Mouse (Mus musculus) heart, postnatal 4 days (tissue): ENCODE measurements around the gene Hist1h3e. TPM values are rescaled to one million over a fixed set of nuclear protein-coding genes. Genes with fewer than 3 reads are reported as not detected.

ENCODE experiments used
- DNase-seq: peaks from one replicate; pipeline ENCODE4 v3.0.0; 2021
- microRNA-seq, 2 experiments: library from miRNA; unstranded; fragments of <30 nt; microRNA quantifications; one replicate each; pipeline ENCODE4 v1.2.0; 2021 to 2022
- total RNA-seq, 2 experiments: library from RNA; stranded (reverse); gene quantifications; 2 replicates each; pipeline ENCODE4 v1.2.3; 2021

The Hist1h3e gene
- total RNA-seq, 2 experiments from 2014 or later: 299 to 323 TPM

DNA sequence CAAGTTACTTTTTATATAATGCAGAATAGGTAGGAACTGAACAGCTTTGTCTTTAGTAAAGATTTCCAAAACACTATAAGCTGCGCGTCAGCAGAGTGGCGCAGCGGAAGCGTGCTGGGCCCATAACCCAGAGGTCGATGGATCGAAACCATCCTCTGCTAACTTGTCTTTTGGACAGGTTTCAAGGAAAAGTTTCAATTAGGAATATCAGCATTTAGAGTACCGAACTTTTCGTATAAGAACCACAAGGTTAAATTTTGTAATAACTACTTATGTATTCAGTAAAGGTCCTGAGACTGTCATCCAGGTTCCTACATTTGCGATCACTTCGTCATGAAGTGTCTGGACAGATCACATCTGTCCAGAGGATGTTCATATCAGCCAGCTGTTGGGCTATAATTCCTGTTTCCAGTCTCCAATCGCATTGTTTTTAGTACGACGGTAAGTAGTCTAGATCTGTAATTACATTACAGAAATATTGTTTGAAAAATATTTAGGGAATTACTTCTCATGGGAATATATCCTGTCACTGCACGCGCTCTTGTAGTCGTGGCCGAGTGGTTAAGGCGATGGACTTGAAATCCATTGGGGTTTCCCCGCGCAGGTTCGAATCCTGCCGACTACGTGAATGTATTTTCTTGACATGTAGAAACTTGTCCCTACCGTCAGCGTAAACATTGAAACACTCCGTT, 44.4 kb downstream of the Hist1h3e start:
- DNase-seq: peak; percentile 93

DNA sequence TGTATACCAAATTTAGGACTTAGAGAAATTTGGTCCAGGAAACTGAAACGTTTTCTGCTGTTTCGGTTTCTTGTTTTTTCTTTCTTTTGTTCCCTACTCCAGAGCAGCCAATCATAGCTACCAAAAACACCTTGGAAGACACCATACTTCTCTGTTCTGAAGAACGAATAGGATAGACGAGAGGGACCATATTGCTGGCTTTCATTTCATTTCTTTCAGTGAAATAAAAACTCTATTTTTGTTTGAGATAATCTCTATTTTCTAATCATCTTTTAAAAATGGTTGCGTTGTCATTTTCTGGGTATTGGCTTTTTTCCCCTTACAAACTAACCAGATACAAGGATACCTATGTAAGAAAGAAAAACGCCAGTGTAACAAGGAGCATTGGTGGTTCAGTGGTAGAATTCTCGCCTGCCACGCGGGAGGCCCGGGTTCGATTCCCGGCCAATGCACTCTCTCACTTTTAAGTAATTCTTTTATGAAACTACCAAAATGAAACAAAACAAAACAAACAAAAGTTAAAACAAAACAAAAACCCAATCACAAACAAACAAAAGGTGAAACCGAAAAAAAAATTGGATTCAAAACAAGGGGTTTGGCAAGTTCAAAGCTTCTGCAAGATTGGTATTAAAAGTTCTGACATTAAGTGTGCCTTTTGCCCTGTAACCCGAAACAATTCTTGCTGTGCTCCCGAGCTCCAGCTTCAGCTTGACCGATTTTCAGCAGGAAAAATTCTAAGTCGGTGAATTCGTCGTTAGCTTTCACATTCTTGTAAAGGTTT, 45.2 kb downstream of the Hist1h3e start:
- DNase-seq: peak; percentile 79

DNA sequence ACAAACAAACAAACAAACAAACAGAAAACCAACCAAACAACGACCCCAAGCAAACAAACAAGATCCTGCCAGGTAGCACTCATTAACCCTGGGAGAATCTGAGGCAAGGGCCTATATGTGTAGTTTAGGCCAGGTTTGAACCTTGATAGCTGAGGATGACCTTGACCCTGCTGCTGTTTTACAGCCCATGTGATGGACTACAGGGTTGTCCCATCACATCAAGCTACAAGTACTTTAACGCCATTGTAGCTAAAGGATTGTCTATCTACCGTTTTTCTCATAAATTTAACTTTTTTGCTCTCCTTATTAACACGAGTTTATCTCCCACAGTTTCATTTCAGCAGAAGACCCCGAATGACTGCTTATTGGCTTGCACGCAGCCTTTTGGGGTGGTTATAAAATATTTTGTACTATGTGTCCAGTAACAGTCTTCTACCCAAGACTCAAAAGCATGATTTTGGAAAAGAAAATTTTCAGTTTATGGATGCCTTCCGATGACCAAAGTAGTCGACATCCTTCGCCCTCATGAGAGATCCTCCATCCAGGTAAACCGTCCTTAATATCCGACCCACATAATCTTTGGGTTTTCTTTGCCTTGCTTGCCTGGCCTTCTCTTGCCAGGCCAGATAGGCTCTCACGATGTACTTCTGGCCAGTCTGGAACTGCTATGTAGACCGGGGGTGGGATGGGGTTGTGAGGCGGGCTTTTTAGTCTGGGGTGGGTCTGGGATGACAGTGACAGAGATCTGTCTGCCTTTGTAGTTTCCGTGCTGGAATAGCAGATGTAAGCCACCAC, 46.1 kb downstream of the Hist1h3e start:
- no peak for DNase-seq

GRCm38 (mm10) chr13:23515281-23515680, 46.9 kb downstream of the Hist1h3e start:
- DNase-seq: no peak

DNA sequence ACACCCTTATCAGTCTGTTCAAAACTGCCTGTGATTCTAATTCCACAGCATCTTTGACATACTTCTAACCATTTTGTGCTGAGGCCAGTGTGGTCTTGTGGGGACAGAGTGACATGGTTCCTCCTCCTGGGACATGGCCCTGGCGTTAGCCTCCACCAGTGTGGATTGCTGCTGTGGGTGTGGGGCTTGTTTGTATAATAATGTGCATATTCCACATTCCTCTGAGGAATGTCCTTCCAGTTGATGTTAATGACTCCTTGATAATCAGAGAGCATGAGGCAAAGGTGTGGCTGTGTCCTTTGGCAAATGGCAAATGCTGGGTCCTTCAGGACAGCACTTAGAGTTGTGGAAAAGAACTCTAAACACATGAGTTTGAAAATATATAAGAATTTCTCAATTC, 48.7 kb downstream of the Hist1h3e start:
- no peak for DNase-seq

Small RNA genes within 50 kb of the gene (microRNA-seq; reads per million reads assigned to microRNA genes)
- 0 reads per million in 2 experiments for gene Gm44297
- gene Gm44359: 0 reads per million in 2 experiments
- gene Gm44394: 0 reads per million in 2 experiments
- gene n-TStga1: 0.20 to 2.8 reads per million in 2 experiments

Other genes with a start within 250 kb of the Hist1h3e start
- 10 to 100 TPM; 17.6 to 23.5 TPM for gene Zfp322a, start 193.2 kb downstream of the Hist1h3e start, total RNA-seq
- gene Abt1, start 138.5 kb downstream of the Hist1h3e start, total RNA-seq: 1 to 10 TPM; 5.0 to 5.6 TPM
- under 1 TPM; 0.11 to 0.24 TPM for gene Btn1a1, start 96.5 kb downstream of the Hist1h3e start, total RNA-seq
- not detected for gene Btn2a2, start 73.5 kb downstream of the Hist1h3e start, total RNA-seq
- 1,000 to 10,000 TPM; 1,227 to 1,327 TPM for gene Hist1h4h, start 31.3 kb downstream of the Hist1h3e start, total RNA-seq
- gene Hist1h2af, start 28.5 kb downstream of the Hist1h3e start, total RNA-seq: 100 to 1,000 TPM; 480 to 499 TPM
- gene Hist1h3g, start 26.9 kb downstream of the Hist1h3e start, total RNA-seq: 100 to 1,000 TPM; 165 to 172 TPM
- 10 to 100 TPM; 23.5 to 23.8 TPM for gene Hist1h2bh, start 19.0 kb downstream of the Hist1h3e start, total RNA-seq
- gene Hist1h3f, start 18.3 kb downstream of the Hist1h3e start, total RNA-seq: 100 to 1,000 TPM; 121 to 128 TPM
- 100 to 1,000 TPM; 802 to 855 TPM for gene Hist1h4f, start 10.7 kb downstream of the Hist1h3e start, total RNA-seq
- gene Hist1h1d, start 9.1 kb downstream of the Hist1h3e start, total RNA-seq: 10 to 100 TPM; 40.0 to 43.0 TPM
- 10 to 100 TPM; 77.0 to 85.3 TPM for gene Hist1h2ae, start 8.9 kb upstream of the Hist1h3e start, total RNA-seq
- 100 to 1,000 TPM; 624 to 645 TPM for gene Hist1h2bg, start 9.0 kb upstream of the Hist1h3e start, total RNA-seq
- gene Hist1h2bf, start 11.8 kb upstream of the Hist1h3e start, total RNA-seq: 100 to 1,000 TPM; 278 to 296 TPM
- 10 to 100 TPM; 62.5 to 79.1 TPM for gene Hist1h2ad, start 12.0 kb upstream of the Hist1h3e start, total RNA-seq
- gene Hist1h3d, start 13.4 kb upstream of the Hist1h3e start, total RNA-seq: 10 to 100 TPM; 52.4 to 58.7 TPM
- 100 to 1,000 TPM; 322 to 324 TPM for gene Hist1h4d, start 19.2 kb upstream of the Hist1h3e start, total RNA-seq
- gene Hist1h2be, start 58.8 kb upstream of the Hist1h3e start, total RNA-seq: 10 to 100 TPM; 38.8 to 42.2 TPM
- gene Hist1h1e, start 60.2 kb upstream of the Hist1h3e start, total RNA-seq: 100 to 1,000 TPM; 269 to 306 TPM
- gene Hist1h2ac, start 121.6 kb upstream of the Hist1h3e start, total RNA-seq: 10 to 100 TPM; 11.4 to 11.7 TPM
- gene Hist1h2bc, start 121.8 kb upstream of the Hist1h3e start, total RNA-seq: 10 to 100 TPM; 44.8 to 56.0 TPM
- 1 to 10 TPM; 1.6 to 1.8 TPM for gene Hist1h1t, start 133.4 kb upstream of the Hist1h3e start, total RNA-seq
- 100 to 1,000 TPM; 167 to 175 TPM for gene Hist1h4c, start 136.1 kb upstream of the Hist1h3e start, total RNA-seq
- gene Hfe, start 148.5 kb upstream of the Hist1h3e start, total RNA-seq: 10 to 100 TPM; 19.7 to 21.0 TPM
- gene Hist1h1c, start 176.4 kb upstream of the Hist1h3e start, total RNA-seq: 100 to 1,000 TPM; 472 to 511 TPM
- 100 to 1,000 TPM; 252 to 264 TPM for gene Hist1h3c, start 183.2 kb upstream of the Hist1h3e start, total RNA-seq
- gene Hist1h2bb, start 184.4 kb upstream of the Hist1h3e start, total RNA-seq: 100 to 1,000 TPM; 281 to 294 TPM
- 100 to 1,000 TPM; 424 to 425 TPM for gene Hist1h2ab, start 188.8 kb upstream of the Hist1h3e start, total RNA-seq
- 100 to 1,000 TPM; 568 to 625 TPM for gene Hist1h3b, start 189.9 kb upstream of the Hist1h3e start, total RNA-seq
- 100 to 1,000 TPM; 312 to 320 TPM for gene Hist1h4b, start 194.6 kb upstream of the Hist1h3e start, total RNA-seq
- 100 to 1,000 TPM; 433 to 442 TPM for gene Hist1h4a, start 198.9 kb upstream of the Hist1h3e start, total RNA-seq
- 100 to 1,000 TPM; 440 to 473 TPM for gene Hist1h3a, start 200.0 kb upstream of the Hist1h3e start, total RNA-seq
- 100 to 1,000 TPM; 219 to 236 TPM for gene Hist1h1a, start 201.3 kb upstream of the Hist1h3e start, total RNA-seq
- gene Trim38, start 207.5 kb upstream of the Hist1h3e start, total RNA-seq: not detected
- not detected for gene Slc17a2, start 244.6 kb upstream of the Hist1h3e start, total RNA-seq